Mouse (Mus musculus) liver, adult (tissue): Measurements from ENCODE around the gene Rnf151.

ENCODE experiments used
- GATA4 ChIP-seq: IDR thresholded peaks from 2 replicates; pipeline ENCODE4 v1.6.1; 2014; ENCODE audit warnings: mild to moderate bottlenecking, low read length; ENCODE audit not compliant: insufficient replicate concordance

Gene Rnf151

GRCm38 (mm10) chr17:24717943-24718342 is at the start of gene Rnf151, which contains the start of gene Rps2:
Gene Rnf151 (minus strand): TSS chr17:24718063.
Gene Rps2 (plus strand): TSS chr17:24718116.
- no peak for TF ChIP-seq GATA4

- no peak for TF ChIP-seq GATA4
Measured at GRCm38 (mm10) chr17:24766266-24766875, 48.5 kb upstream of the Rnf151 start.

GRCm38 (mm10) chr17:24765016-24765905 is 47.4 kb upstream of the Rnf151 start:
- no peak for TF ChIP-seq GATA4

DNA sequence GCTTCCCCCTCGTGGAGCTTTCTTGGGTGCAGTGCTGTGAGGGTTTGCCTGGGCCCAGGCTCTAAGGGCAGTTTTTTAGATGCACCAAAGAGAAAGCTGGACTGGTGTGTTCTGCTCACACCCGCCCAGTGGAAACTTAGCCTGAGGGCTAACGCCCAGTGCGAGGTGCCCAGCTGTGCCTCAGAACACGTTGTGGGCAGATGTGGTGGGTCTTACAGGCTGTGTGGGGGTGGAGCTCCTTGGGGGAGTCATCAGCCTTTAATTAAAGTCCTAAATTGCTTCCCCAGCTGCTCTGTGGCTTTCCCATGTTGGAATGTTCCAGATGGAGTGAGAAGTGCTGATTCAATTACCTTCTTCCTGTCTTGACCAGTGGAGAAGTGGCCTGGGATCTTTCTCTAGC is 43.3 kb upstream of the Rnf151 start:
- TF ChIP-seq GATA4: no peak

DNA sequence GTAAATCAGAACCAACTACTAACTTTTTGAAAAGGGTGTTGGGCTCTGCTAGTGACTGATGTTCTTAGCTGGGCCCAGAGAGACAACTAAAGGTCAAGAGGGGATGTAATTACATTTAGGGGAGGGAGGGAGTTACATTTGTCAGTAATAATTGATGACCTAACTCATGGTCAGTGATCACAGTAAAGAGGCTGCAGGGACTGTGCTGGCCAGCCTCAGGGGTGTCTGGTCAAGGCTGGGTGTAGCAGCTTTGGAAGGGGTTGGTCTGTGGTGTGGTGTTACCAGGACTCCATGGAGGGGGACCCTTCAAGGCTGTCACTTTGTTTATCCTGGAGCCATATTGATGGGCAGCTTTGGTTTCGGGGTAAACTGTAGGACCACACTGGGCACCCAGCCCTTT is 39.5 kb upstream of the Rnf151 start:
- TF ChIP-seq GATA4: no peak

GRCm38 (mm10) chr17:24752415-24753394 is 34.8 kb upstream of the Rnf151 start, which contains the start of gene Hs3st6:
Gene Hs3st6 (plus strand): TSS chr17:24752988.
- TF ChIP-seq GATA4: no peak

DNA sequence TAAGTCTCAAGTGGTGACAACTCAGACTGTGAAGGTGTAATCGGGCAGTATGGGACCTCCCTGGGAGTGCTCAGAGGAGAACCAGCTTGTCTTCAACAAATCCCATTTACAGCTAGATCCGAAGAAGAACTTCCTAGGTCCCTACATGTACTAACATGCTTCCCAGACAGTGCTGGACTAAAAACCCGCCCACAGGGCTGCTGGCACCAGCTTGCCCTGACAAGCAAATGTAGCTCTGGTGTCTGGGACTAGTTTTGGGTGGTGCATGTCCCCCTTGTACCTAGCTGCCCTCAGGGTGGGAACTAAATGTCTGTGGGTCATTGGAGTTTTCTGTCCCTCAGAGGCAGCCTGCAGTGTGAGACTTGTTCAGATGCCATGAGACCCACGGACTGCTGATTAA is 33.7 kb upstream of the Rnf151 start:
- no peak for TF ChIP-seq GATA4

- no peak for TF ChIP-seq GATA4
Measured at GRCm38 (mm10) chr17:24746986-24747385, 29.1 kb upstream of the Rnf151 start.

DNA sequence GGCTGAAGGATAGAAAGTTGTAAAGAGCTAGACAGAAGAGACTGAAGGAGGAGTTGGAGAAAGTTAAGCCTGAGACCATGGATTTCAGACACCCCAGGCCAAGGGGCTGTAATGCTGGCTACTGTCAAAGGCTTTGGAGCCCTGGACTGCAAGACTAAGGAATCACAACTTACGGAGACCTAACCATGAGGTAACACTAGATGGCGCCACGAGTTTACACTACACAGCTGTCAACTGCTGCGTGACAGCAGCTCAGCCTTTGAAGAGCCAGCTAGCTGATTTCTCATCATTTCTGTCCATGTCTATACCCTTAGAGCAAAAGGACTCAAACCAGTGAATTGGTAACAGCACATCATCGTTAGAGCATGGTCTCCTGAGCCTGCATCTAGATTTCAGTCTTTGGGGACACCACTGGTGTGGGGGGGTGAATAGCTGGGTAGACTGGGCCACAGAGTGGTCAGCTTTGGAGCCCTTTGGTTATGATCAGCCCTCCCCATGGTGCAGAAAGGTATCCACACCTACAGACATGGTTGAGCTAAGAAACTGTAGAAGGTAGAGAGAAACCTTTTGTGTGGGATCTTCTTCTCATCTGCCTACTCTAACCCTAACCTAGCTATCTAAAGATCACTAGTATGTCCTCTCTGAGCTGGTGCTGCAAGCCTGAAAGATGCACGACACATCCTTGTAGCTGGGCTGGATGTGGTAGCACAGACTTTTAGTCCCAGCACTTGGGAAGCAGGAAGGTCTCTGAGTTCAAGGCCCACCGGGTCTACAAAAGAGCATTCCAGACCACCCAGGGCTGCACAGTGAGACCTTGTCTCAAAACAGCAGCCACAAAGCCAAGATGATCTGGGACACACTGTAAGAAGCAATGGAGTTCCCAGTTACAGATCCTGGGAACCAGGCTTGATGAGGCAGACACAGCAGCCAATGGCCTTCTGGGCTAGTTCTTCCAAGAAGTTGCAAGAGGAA is 27.9 kb upstream of the Rnf151 start:
- TF ChIP-seq GATA4: no peak

DNA sequence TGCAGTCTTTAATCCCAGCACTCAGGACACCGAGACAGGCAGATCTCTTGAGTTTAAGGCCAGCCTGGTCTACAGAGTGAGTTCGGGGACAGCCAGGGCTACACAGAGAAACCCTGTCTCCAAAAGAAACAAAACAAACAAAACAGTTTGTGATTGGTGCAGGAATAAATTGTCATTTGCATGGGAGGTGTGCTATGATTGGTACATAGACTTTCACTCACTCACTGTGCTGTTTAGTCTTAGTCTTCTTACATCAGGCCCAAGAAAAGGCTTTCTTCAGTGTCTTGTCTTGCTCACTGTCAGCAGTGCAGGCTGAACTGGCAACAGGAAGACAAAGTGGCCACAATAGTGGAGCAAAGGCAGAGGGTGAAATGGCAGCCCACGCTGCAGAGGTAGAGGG is 26.5 kb upstream of the Rnf151 start:
- no peak for TF ChIP-seq GATA4

GRCm38 (mm10) chr17:24743896-24744295 is 26.0 kb upstream of the Rnf151 start:
- no peak for TF ChIP-seq GATA4

DNA sequence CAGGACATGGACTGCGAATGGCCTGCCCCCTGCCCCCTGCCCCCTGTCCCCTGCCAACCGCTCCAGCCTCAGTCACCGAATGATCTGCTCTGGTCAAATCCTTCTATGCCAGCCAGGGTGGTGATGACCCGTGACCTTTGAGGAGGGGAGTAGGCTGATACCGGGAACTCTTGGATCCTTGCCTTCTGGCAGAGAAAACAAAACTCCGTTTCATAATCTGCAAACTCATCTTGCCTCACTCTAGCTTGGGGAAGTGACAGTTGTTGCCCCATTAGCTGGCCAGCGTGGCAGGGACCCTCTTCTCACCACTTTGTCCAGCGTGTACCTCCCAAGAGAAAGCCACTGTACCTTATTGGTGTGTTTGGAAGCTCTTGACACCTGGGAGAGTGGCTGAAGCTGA is 24.4 kb upstream of the Rnf151 start:
- no peak for TF ChIP-seq GATA4

- TF ChIP-seq GATA4: no peak
Measured at GRCm38 (mm10) chr17:24739926-24740325, 22.1 kb upstream of the Rnf151 start.

GRCm38 (mm10) chr17:24738238-24738637 is 20.4 kb upstream of the Rnf151 start:
- TF ChIP-seq GATA4: no peak
